Mouse (Mus musculus): Measurements from ENCODE around the gene Foxo4. TPM values are rescaled to one million over a fixed set of nuclear protein-coding genes. Genes with fewer than 3 reads are reported as not detected.

Gene Foxo4
- polyA plus RNA-seq (2015; fragmentation: Nextera tagmentation; extraction: Ambion mirVana): 1.7 TPM in 2 replicates

DNA sequence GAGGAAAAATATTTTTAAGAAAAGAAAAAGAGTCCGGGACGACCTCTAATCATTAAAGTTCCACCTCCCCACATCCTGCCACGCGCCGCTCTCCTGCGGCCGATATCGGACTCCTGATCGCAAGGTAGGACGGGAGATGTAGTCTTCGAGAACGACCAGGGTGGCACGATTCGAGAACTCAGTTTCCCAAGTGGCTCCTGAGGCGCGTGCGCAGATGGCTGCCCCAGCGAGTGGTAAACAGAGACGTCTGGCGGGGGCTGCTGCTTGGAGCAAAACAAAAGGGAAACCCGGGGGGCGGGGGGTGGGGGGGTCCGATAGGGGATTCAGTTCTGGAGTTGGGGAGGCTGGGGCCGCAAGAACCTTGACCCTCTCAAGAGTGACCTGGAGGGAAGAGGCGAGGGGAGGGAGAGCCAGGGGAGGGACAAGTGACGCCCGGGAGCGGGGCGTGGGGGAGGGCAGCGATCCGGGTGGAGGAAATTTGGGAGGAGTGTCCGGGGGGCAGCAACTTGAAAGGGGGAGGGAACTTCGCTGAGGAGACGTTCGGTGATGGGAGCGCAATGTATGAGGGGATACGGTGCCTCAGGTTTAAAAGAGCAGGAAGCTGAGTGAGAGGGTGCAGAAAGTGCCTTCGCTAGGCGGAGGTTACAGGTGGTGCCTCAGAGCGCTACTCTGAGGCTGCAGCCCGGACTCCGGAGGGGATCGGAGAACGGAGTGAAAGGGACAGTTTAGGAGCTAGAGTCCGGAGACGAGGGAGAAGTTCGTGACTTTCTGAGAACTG, at the start of gene Foxo4:
Gene Foxo4 (plus strand): TSS at position 577 of the 778 bp plus-strand sequence.
- Histone ChIP-seq H3K36me3 (ENCODE audit: control insufficient read depth, insufficient read depth) (no peaks in the 10 kb centered on the region), H3K27me3 (ENCODE audit: control insufficient read depth, insufficient read depth, low read length) (no peaks in the 10 kb centered on the region), H3K4me3 (ENCODE audit: low read length) (peak within 1 kb of the TSS; percentile 61), H3K27ac (ENCODE audit: low read length) (peak within 1 kb of the TSS; percentile 75), H3K4me1 (ENCODE audit: control insufficient read depth, insufficient read depth, low read length) (peaks cover 3% of the 10 kb centered on the region; the same call in 1 of the 2 replicates), H3K9me3 (replicated peaks; ENCODE audit: control insufficient read depth, low read length) (no peaks in the 10 kb centered on the region), H3K9ac (ENCODE audit: low read length) (peak within 1 kb of the TSS; percentile 76), H3K4me2 (ENCODE audit: low read depth, low read length) (peak within 1 kb of the TSS; percentile 68)
- WGBS: 14% methylated on average over 47 of the region's 47 CpGs
- peak; percentile 89 for ATAC-seq (replicated peaks; ENCODE audit: extremely low read depth, insufficient read depth, low FRiP score)

DNA sequence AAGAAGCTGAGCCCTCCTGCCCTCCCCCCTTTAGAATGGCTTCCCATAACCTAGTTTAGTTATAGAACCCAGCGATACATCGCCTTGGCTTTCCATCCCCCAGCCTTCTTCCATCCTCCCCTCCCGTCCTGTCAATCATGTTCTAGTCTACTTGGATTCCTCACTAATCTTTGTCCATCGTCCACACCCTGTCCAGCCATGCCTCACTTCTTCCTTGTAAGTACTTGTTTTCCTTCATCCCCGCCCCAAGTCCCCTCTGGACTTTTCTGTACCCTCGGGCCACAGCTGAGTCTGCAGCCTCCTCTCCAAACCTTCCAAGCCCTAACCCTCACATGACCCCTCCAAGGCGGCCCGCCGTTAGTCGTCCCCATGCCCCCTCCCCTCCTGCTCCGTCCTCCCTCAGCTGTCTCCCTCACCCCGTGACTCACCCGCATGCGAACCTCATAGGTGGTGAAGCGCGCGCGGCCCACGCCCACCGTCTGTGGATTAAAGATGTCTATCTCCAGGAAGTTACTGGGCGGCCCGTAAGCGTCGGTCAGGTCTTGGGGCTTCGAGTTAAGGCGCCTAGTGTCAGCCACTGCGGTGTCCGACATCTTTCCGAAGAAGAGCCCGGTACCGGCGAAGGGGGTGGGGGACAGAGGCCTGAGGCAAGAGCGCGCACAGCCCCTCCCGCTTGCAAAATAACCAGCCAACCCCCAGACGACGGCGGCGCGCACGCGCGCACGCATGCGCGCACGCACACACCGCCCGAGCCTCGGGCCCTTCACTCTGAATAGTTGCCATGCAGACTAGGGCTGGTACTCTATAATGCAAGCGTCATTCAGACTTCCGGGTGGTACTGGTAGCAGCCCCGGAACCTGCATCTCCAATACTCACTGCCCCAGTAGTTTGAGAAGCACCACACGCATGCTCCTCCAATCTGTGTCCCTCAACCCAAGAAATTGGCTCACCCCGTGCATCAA, 32.2 kb upstream of the Foxo4 start, which contains the start of gene Snx12:
Gene Snx12 (minus strand): TSS at position 730 of the 962 bp plus-strand sequence.
- Histone ChIP-seq H3K9me3 (replicated peaks; ENCODE audit: control insufficient read depth, low read length) (no peaks in the 10 kb centered on the region), H3K27ac (ENCODE audit: low read length) (peak within 1 kb of the TSS; percentile 82), H3K36me3 (ENCODE audit: control insufficient read depth, insufficient read depth) (no peaks in the 10 kb centered on the region), H3K4me2 (ENCODE audit: low read depth, low read length) (peak within 1 kb of the TSS; percentile 67), H3K4me1 (ENCODE audit: control insufficient read depth, insufficient read depth, low read length) (no peaks in the 10 kb centered on the region; the same call in 1 of the 2 replicates), H3K27me3 (ENCODE audit: control insufficient read depth, insufficient read depth, low read length) (no peaks in the 10 kb centered on the region), H3K9ac (ENCODE audit: low read length) (peak within 1 kb of the TSS; percentile 76), H3K4me3 (ENCODE audit: low read length) (peak within 1 kb of the TSS; percentile 70)
- ATAC-seq (replicated peaks; ENCODE audit: extremely low read depth, insufficient read depth, low FRiP score): peak; percentile 96
- 9% methylated on average over 55 of the region's 55 CpGs for WGBS

DNA sequence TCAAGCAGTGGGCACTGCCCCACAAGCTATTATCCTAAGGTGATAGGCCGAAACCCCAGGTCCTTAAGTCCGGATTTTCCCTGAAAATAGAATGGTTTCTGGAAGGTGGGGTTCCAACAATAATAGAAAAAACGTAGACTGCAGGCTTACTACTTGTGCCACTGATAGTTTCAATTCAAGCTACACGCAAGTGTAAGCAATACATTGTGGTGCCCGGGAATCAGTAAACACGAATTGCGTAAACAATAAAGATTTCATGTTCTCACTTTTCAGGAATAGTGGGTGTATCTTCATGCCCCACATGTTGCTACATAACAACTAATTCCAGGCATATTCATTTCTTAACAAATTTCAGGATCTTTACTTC, 31.5 kb upstream of the Foxo4 start:
- Histone ChIP-seq H3K4me2 (ENCODE audit: low read depth, low read length) (peak overlapping the region; percentile 67), H3K9ac (ENCODE audit: low read length) (peak overlapping the region; percentile 66), H3K27me3 (ENCODE audit: control insufficient read depth, insufficient read depth, low read length) (no peaks in the 10 kb centered on the region), H3K27ac (ENCODE audit: low read length) (peak overlapping the region; percentile 62), H3K9me3 (replicated peaks; ENCODE audit: control insufficient read depth, low read length) (no peaks in the 10 kb centered on the region), H3K4me3 (ENCODE audit: low read length) (peak overlapping the region; percentile 70), H3K36me3 (ENCODE audit: control insufficient read depth, insufficient read depth) (no peaks in the 10 kb centered on the region), H3K4me1 (ENCODE audit: control insufficient read depth, insufficient read depth, low read length) (no peaks in the 10 kb centered on the region; the same call in 1 of the 2 replicates)
- WGBS: 26% methylated on average over 7 of the region's 7 CpGs
- no peak for ATAC-seq (replicated peaks; ENCODE audit: extremely low read depth, insufficient read depth, low FRiP score)

DNA sequence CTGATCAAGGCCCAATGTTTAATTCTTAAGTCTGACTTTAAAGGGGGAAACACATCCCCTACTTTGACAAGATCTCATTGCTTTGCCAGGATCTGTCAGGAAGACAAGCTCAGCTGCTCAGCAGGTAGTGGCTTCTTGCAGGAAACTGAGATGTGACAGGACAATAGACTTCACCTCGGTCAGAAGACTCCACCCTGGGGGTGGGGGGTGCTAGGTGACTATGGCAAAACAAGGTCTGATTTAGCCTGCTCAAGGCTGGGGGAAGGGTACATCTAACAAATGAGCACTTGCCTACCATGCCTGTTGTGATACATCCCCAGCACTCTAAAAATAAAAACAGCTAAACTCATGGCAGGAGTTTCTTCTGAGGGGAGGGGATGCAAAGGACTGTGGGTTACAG, 9.3 kb upstream of the Foxo4 start:
- no peaks in the 10 kb centered on the region for H3K4me1 ChIP-seq (ENCODE audit: control insufficient read depth, insufficient read depth, low read length)
- H3K36me3 ChIP-seq (ENCODE audit: control insufficient read depth, insufficient read depth): no peaks in the 10 kb centered on the region
- H3K4me2 ChIP-seq (ENCODE audit: low read depth, low read length): no peak overlapping the region
- no peaks in the 10 kb centered on the region for H3K27me3 ChIP-seq (ENCODE audit: control insufficient read depth, insufficient read depth, low read length)
- WGBS: 25% methylated on average over 1 of the region's 1 CpGs
- ATAC-seq (replicated peaks; ENCODE audit: extremely low read depth, insufficient read depth, low FRiP score): no peak
- H3K27ac ChIP-seq (ENCODE audit: low read length): no peak overlapping the region
- H3K9me3 ChIP-seq (replicated peaks; ENCODE audit: control insufficient read depth, low read length): no peaks in the 10 kb centered on the region
- H3K4me3 ChIP-seq (ENCODE audit: low read length): no peak overlapping the region
- no peak overlapping the region for H3K9ac ChIP-seq (ENCODE audit: low read length)

DNA sequence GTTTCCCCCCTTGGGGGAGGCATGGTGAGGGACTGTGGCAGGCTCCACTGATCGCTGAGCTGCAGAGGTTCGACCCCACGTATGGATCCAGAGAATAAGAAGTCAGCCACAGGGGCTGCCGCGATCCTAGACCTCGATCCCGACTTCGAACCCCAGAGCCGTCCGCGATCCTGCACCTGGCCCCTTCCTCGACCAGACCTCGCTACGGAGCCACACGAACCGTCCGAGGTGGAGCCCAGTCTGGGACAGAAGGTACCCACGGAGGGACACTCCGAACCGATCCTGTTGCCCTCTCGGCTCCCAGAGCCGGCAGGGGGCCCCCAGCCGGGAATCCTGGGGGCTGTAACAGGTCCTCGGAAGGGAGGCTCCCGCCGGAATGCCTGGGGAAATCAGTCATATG, 412 bp downstream of the Foxo4 start:
- Histone ChIP-seq H3K4me1 (ENCODE audit: control insufficient read depth, insufficient read depth, low read length) (peaks cover 3% of the 10 kb centered on the region; the same call in 1 of the 2 replicates), H3K9ac (ENCODE audit: low read length) (peak overlapping the region; percentile 76), H3K27me3 (ENCODE audit: control insufficient read depth, insufficient read depth, low read length) (no peaks in the 10 kb centered on the region), H3K4me3 (ENCODE audit: low read length) (peak overlapping the region; percentile 61), H3K9me3 (replicated peaks; ENCODE audit: control insufficient read depth, low read length) (no peaks in the 10 kb centered on the region), H3K4me2 (ENCODE audit: low read depth, low read length) (peak overlapping the region; percentile 68), H3K27ac (ENCODE audit: low read length) (peak overlapping the region; percentile 75), H3K36me3 (ENCODE audit: control insufficient read depth, insufficient read depth) (no peaks in the 10 kb centered on the region)
- 15% methylated on average over 24 of the region's 26 CpGs for WGBS
- ATAC-seq (replicated peaks; ENCODE audit: extremely low read depth, insufficient read depth, low FRiP score): no peak

DNA sequence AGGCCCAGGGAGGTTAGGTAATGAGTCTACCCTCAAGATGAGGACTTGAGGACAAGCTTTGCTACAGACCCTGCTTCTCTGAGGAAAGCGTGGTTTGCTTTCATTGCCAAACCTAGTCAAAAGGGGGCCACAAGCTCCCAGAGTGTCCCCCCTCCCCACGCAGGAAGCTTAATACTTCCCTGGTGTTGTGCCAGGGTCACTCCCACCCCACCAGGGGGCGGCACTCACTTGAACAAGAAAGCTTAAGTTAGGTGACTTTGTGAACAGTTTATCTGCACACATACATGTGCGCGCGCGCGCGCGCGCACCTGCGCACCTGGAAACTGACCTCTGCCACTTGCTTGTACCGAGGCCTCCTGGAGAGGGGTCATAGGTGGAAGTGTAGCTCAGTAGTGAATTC, 2.3 kb downstream of the Foxo4 start:
- H3K4me1 ChIP-seq (ENCODE audit: control insufficient read depth, insufficient read depth, low read length): peaks cover 10% of the 10 kb centered on the region
- no peak for ATAC-seq (replicated peaks; ENCODE audit: extremely low read depth, insufficient read depth, low FRiP score)
- 80% methylated on average over 13 of the region's 13 CpGs for WGBS
- no peak overlapping the region for H3K4me2 ChIP-seq (ENCODE audit: low read depth, low read length)
- H3K4me3 ChIP-seq (ENCODE audit: low read length): no peak overlapping the region
- no peaks in the 10 kb centered on the region for H3K9me3 ChIP-seq (replicated peaks; ENCODE audit: control insufficient read depth, low read length)
- no peaks in the 10 kb centered on the region for H3K27me3 ChIP-seq (ENCODE audit: control insufficient read depth, insufficient read depth, low read length)
- no peak overlapping the region for H3K27ac ChIP-seq (ENCODE audit: low read length)
- H3K9ac ChIP-seq (ENCODE audit: low read length): no peak overlapping the region
- no peaks in the 10 kb centered on the region for H3K36me3 ChIP-seq (ENCODE audit: control insufficient read depth, insufficient read depth)

DNA sequence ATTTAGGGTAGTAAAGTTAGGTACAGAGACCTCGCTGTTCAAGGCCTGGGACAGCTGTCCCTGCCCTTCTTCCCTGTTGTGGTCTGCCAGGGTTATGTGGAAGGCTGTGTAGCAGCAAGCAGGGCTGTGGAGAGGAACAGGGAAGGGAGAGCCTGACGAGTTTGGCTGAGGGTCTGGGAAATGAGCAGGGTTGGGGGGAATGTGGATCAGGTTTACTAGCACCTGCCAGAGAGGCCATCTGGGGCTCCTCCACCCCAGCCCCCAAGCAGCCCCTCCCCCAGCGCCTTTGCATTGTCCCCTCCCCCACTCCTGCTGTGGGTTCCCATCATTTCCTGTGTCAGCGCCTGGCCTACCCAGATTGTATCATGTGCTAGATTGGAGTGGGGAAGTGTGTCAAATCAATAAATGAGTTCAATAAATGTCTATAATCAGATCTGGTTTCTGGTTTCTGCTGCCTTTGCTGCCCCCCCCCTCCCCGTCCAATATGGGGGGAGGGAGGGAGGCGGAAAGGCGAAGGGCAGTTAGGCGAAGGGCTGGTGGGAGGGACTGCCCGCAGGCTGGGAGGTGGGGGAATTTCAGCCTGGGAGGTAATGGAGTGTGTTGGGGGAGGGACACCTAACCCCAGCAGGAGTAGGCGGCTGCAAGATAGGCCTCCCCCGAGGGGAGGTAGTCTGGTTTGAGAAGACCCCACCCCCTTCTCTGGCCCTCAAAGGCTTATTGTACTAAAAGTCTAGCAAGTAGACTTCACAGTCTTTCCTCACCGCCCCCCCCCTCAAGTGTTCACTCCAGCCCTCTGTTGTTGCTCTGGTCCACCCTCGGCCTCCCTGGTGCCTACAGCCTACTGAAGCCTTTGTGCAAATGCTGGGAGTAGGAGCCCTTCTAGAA, 6.4 kb downstream of the Foxo4 start:
- no peaks in the 10 kb centered on the region; the same call in 1 of the 2 replicates for H3K27me3 ChIP-seq (ENCODE audit: control insufficient read depth, insufficient read depth, low read length)
- no peak overlapping the region for H3K9ac ChIP-seq (ENCODE audit: low read length)
- 0 out of 2 replicates have a peak overlapping the region, but pooled peaks have one; percentile 13 for H3K4me2 ChIP-seq (ENCODE audit: low read depth, low read length)
- H3K4me1 ChIP-seq (ENCODE audit: control insufficient read depth, insufficient read depth, low read length): peaks cover 7% of the 10 kb centered on the region; the same call in 1 of the 2 replicates
- ATAC-seq (replicated peaks; ENCODE audit: extremely low read depth, insufficient read depth, low FRiP score): peak; percentile 31; the same call in 1 of the 2 replicates
- 20% methylated on average over 11 of the region's 13 CpGs for WGBS
- no peaks in the 10 kb centered on the region for H3K9me3 ChIP-seq (replicated peaks; ENCODE audit: control insufficient read depth, low read length)
- H3K4me3 ChIP-seq (ENCODE audit: low read length): no peak overlapping the region
- peak overlapping the region; percentile 32 for H3K27ac ChIP-seq (ENCODE audit: low read length)
- no peaks in the 10 kb centered on the region for H3K36me3 ChIP-seq (ENCODE audit: control insufficient read depth, insufficient read depth)

DNA sequence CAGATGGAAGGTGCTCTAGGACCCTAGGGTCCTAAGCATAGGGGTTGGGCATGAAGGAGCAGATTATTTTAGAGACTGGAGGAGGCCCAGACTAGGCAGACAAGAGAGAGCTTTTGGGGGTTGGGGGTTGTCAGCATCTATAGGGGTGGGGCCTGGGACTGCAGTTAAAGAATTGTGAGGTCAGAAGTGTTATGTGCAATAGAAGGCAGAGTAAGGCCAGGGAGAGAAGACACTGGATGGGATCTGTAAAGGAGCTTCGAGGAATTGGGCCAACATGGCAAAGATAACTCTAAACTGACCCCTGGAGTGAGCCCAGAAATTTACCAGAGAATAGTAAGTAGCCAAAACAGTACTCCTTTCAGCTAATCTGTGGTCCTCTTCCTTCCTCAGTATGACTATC, 9.6 kb downstream of the Foxo4 start, which contains the start of gene Gm614:
Gene Gm614 (minus strand): TSS at position 101 of the 400 bp plus-strand sequence.
- no peak within 1 kb of the TSS for H3K4me3 ChIP-seq (ENCODE audit: low read length)
- H3K9ac ChIP-seq (ENCODE audit: low read length): no peak within 1 kb of the TSS
- WGBS: 73% methylated on average over 1 of the region's 1 CpGs
- H3K9me3 ChIP-seq (replicated peaks; ENCODE audit: control insufficient read depth, low read length): no peaks in the 10 kb centered on the region
- ATAC-seq (replicated peaks; ENCODE audit: extremely low read depth, insufficient read depth, low FRiP score): no peak
- no peak within 1 kb of the TSS for H3K27ac ChIP-seq (ENCODE audit: low read length)
- H3K36me3 ChIP-seq (ENCODE audit: control insufficient read depth, insufficient read depth): no peaks in the 10 kb centered on the region
- H3K4me2 ChIP-seq (ENCODE audit: low read depth, low read length): no peak within 1 kb of the TSS
- no peaks in the 10 kb centered on the region; the same call in none of the 2 replicates for H3K27me3 ChIP-seq (ENCODE audit: control insufficient read depth, insufficient read depth, low read length)
- peaks cover 7% of the 10 kb centered on the region; the same call in 1 of the 2 replicates for H3K4me1 ChIP-seq (ENCODE audit: control insufficient read depth, insufficient read depth, low read length)
